Mouse (Mus musculus): Measurements from ENCODE around the gene Hist1h2af. TPM values are rescaled to one million over a fixed set of nuclear protein-coding genes. Genes with fewer than 3 reads are reported as not detected.

The Hist1h2af gene
- polyA plus RNA-seq, 1 experiment: 148 TPM

Other genes starting within 250 kb of the Hist1h2af start
- gene Zfp322a, start 164.7 kb upstream of the Hist1h2af start, polyA plus RNA-seq (2012; rRNA removed): 0.19 and 0.23 TPM in 2 replicates
- 0.47 and 0.56 TPM in 2 replicates for gene Abt1, start 110.0 kb upstream of the Hist1h2af start, polyA plus RNA-seq (2012; rRNA removed)
- 0.02 TPM in 2 replicates for gene Btn1a1, start 68.0 kb upstream of the Hist1h2af start, polyA plus RNA-seq (2012; rRNA removed)
- not detected in 2 replicates for gene Btn2a2, start 45.0 kb upstream of the Hist1h2af start, polyA plus RNA-seq (2012; rRNA removed)
- 10.2 and 16.4 TPM in 2 replicates for gene Hist1h4h, start 2.9 kb upstream of the Hist1h2af start, polyA plus RNA-seq (2012; rRNA removed)
- gene Hist1h3g, start 1.5 kb downstream of the Hist1h2af start, polyA plus RNA-seq (2012; rRNA removed): 15.8 and 18.3 TPM in 2 replicates
- gene Hist1h2bh, start 9.5 kb downstream of the Hist1h2af start, polyA plus RNA-seq (2012; rRNA removed): 0.87 and 1.9 TPM in 2 replicates
- 4.2 and 5.6 TPM in 2 replicates for gene Hist1h3f, start 10.1 kb downstream of the Hist1h2af start, polyA plus RNA-seq (2012; rRNA removed)
- gene Hist1h4f, start 17.7 kb downstream of the Hist1h2af start, polyA plus RNA-seq (2012; rRNA removed): 2.2 and 2.4 TPM in 2 replicates
- gene Hist1h1d, start 19.4 kb downstream of the Hist1h2af start, polyA plus RNA-seq (2012; rRNA removed): 0.04 and 0.10 TPM in 2 replicates
- gene Hist1h3e, start 28.5 kb downstream of the Hist1h2af start, polyA plus RNA-seq (2012; rRNA removed): 13.8 and 14.4 TPM in 2 replicates
- gene Hist1h2ae, start 37.3 kb downstream of the Hist1h2af start, polyA plus RNA-seq (2012; rRNA removed): 3.3 and 7.8 TPM in 2 replicates
- 15.0 and 22.9 TPM in 2 replicates for gene Hist1h2bg, start 37.5 kb downstream of the Hist1h2af start, polyA plus RNA-seq (2012; rRNA removed)
- 5.2 and 7.1 TPM in 2 replicates for gene Hist1h2bf, start 40.3 kb downstream of the Hist1h2af start, polyA plus RNA-seq (2012; rRNA removed)
- gene Hist1h2ad, start 40.5 kb downstream of the Hist1h2af start, polyA plus RNA-seq (2012; rRNA removed): 2.5 and 3.6 TPM in 2 replicates
- 5.2 and 6.2 TPM in 2 replicates for gene Hist1h3d, start 41.9 kb downstream of the Hist1h2af start, polyA plus RNA-seq (2012; rRNA removed)
- gene Hist1h4d, start 47.7 kb downstream of the Hist1h2af start, polyA plus RNA-seq (2012; rRNA removed): 3.2 and 3.6 TPM in 2 replicates
- gene Hist1h2be, start 87.2 kb downstream of the Hist1h2af start, polyA plus RNA-seq (2012; rRNA removed): 1.1 TPM in 2 replicates
- 0.74 and 1.3 TPM in 2 replicates for gene Hist1h1e, start 88.7 kb downstream of the Hist1h2af start, polyA plus RNA-seq (2012; rRNA removed)
- gene Hist1h2ac, start 150.0 kb downstream of the Hist1h2af start, polyA plus RNA-seq (2012; rRNA removed): 0.47 and 0.76 TPM in 2 replicates
- 117 and 165 TPM in 2 replicates for gene Hist1h2bc, start 150.3 kb downstream of the Hist1h2af start, polyA plus RNA-seq (2012; rRNA removed)
- not detected in 2 replicates for gene Hist1h1t, start 161.9 kb downstream of the Hist1h2af start, polyA plus RNA-seq (2012; rRNA removed)
- 2.2 and 4.1 TPM in 2 replicates for gene Hist1h4c, start 164.5 kb downstream of the Hist1h2af start, polyA plus RNA-seq (2012; rRNA removed)
- gene Hfe, start 176.9 kb downstream of the Hist1h2af start, polyA plus RNA-seq (2012; rRNA removed): 3.3 and 4.5 TPM in 2 replicates
- 24.5 and 35.7 TPM in 2 replicates for gene Hist1h1c, start 204.9 kb downstream of the Hist1h2af start, polyA plus RNA-seq (2012; rRNA removed)
- 7.1 and 11.9 TPM in 2 replicates for gene Hist1h3c, start 211.7 kb downstream of the Hist1h2af start, polyA plus RNA-seq (2012; rRNA removed)
- 3.8 and 4.6 TPM in 2 replicates for gene Hist1h2bb, start 212.8 kb downstream of the Hist1h2af start, polyA plus RNA-seq (2012; rRNA removed)
- gene Hist1h2ab, start 217.2 kb downstream of the Hist1h2af start, polyA plus RNA-seq (2012; rRNA removed): 5.1 and 8.7 TPM in 2 replicates
- 10.6 and 14.9 TPM in 2 replicates for gene Hist1h3b, start 218.4 kb downstream of the Hist1h2af start, polyA plus RNA-seq (2012; rRNA removed)
- 5.1 TPM in 1 of 2 replicates, not detected in the other for gene Hist1h4b, start 223.1 kb downstream of the Hist1h2af start, polyA plus RNA-seq (2012; rRNA removed)
- 1.1 and 3.0 TPM in 2 replicates for gene Hist1h4a, start 227.3 kb downstream of the Hist1h2af start, polyA plus RNA-seq (2012; rRNA removed)
- 10.0 and 13.1 TPM in 2 replicates for gene Hist1h3a, start 228.5 kb downstream of the Hist1h2af start, polyA plus RNA-seq (2012; rRNA removed)
- gene Hist1h1a, start 229.8 kb downstream of the Hist1h2af start, polyA plus RNA-seq (2012; rRNA removed): 0.09 and 0.20 TPM in 2 replicates
- not detected in 2 replicates for gene Trim38, start 236.0 kb downstream of the Hist1h2af start, polyA plus RNA-seq (2012; rRNA removed)